Mouse (Mus musculus) brain, embryonic 14.5 days (tissue): ENCODE measurements around the gene Uba3.
A peak's percentile ranks its signal among the peaks of the same experiment; 100 is the strongest.

Experiments used
- CTCF ChIP-seq: fragments of 200-500 bp; IDR thresholded peaks from 2 replicates; pipeline ENCODE4 v1.5.1; 2012; ENCODE audit warnings: inconsistent platforms, mild to moderate bottlenecking, moderate library complexity, borderline replicate concordance; ENCODE audit not compliant: insufficient read depth, insufficient read length; ENCODE audit errors: extremely low read depth
- POLR2A ChIP-seq: fragments of 200-500 bp; IDR thresholded peaks from 2 replicates; pipeline ENCODE4 v1.6.1; 2012; ENCODE audit warnings: mild to moderate bottlenecking, inconsistent platforms, borderline replicate concordance; ENCODE audit not compliant: poor library complexity, insufficient read depth, insufficient read length, severe bottlenecking; ENCODE audit errors: extremely low read depth

DNA sequence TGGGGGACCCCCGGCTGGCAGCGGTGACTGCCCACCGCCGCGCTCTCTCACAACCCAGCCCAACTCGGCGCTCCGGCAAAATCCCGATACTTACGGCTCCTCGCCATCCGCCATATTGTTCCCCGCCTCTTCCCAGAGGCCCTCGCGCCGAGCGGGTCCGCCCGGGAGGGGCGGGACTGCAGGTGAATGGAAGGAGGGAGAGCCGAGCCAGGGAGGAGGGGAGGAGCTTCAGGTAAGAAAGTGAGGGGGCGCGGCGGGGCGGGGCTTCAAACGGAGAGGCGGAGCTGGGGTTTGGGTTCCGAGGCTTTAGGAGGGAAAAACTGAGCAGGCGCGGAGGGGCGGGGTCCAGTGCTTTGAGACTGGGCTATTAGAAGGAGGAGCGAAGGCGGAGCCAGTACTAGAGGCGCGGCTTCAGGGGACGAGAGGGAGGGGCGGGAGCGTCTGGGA, at the start of gene Uba3:
- TF ChIP-seq CTCF (no peak), POLR2A (peak; percentile 65; the same call in 1 of the 2 replicates)
